17 mouse cellular contexts compared by ENCODE assay signal in genomic region chr5:144245592-144245991, GRCm38 (mm10).
"Had no signal": no experiment of that assay in that cellular context is flagged by ENCODE, and none has a peak within 500 bp of the region (broad histone marks: within the 10 kb centered on the region; RNA-seq: fewer than 3 reads in every experiment).

No protein-coding gene starts in this region.

- H3K27me3 ChIP-seq: neural tube, embryonic 12.5 days; neural tube, embryonic 13.5 days; neural tube, embryonic 15.5 days; stomach, embryonic 15.5 days had no signal

- H3K9ac ChIP-seq: neural tube, embryonic 12.5 days; neural tube, embryonic 13.5 days; neural tube, embryonic 15.5 days; stomach, embryonic 15.5 days had no signal

- H3K27ac ChIP-seq: neural tube, embryonic 12.5 days; neural tube, embryonic 13.5 days; neural tube, embryonic 15.5 days; stomach, embryonic 15.5 days; stomach, postnatal 0 days had no signal

- H3K4me1 ChIP-seq: neural tube, embryonic 12.5 days; neural tube, embryonic 13.5 days; neural tube, embryonic 15.5 days; stomach, embryonic 15.5 days had no signal

- DNase-seq: retina, postnatal 1 day; right cerebral cortex, adult 18-20 months; right cerebral cortex, postnatal 14 days; right cerebral cortex, postnatal 25 days; right cerebral cortex, postnatal 4 days; spleen, adult 18-20 months; thymus, adult 18-20 months; thymus, adult 2 months; thymus, postnatal 14 days; thymus, postnatal 25 days; thymus, postnatal 36 days; thymus, postnatal 4 days had no signal

- H3K4me2 ChIP-seq: neural tube, embryonic 12.5 days; neural tube, embryonic 13.5 days; neural tube, embryonic 15.5 days; stomach, embryonic 15.5 days had no signal

- H3K4me3 ChIP-seq: neural tube, embryonic 12.5 days; neural tube, embryonic 13.5 days; neural tube, embryonic 15.5 days; stomach, embryonic 15.5 days had no signal

- H3K9me3 ChIP-seq: neural tube, embryonic 12.5 days; neural tube, embryonic 15.5 days; stomach, embryonic 15.5 days had no signal

- H3K36me3 ChIP-seq: neural tube, embryonic 12.5 days; neural tube, embryonic 13.5 days; neural tube, embryonic 15.5 days; stomach, embryonic 15.5 days had no signal
